Mouse (Mus musculus) cerebellum, adult 2 months (tissue): Measurements from ENCODE around the gene Ppfibp2.

Experiments used
- CTCF ChIP-seq: fragments of 200-500 bp; IDR thresholded peaks from 2 replicates; pipeline ENCODE4 v1.5.1; 2011; ENCODE audit warnings: low read depth, mild to moderate bottlenecking, control low read depth, low read length, moderate library complexity, borderline replicate concordance; ENCODE audit not compliant: insufficient read depth
- POLR2A ChIP-seq: fragments of 200-500 bp; IDR thresholded peaks from 2 replicates; pipeline ENCODE4 v1.6.1; 2011; ENCODE audit warnings: low read length, control low read depth, borderline replicate concordance; ENCODE audit not compliant: insufficient read depth

- TF ChIP-seq CTCF (no peak), POLR2A (no peak)
Measured at GRCm38 (mm10) chr7:107697066-107697465, 102.1 kb downstream of the Ppfibp2 start.
